Mouse (Mus musculus) urinary bladder, adult 18-20 months (tissue): ENCODE data around the gene Ddrgk1.

Source experiments
- DNase-seq, 2 experiments: peaks; one replicate each; pipeline ENCODE4 v3.0.0; 2022; ENCODE audit warnings: low spot score in 2 of 2, mixed read lengths in 2 of 2

Gene Ddrgk1

GRCm38 (mm10) chr2:130664102-130664701 lies at the start of gene Ddrgk1:
Gene Ddrgk1 (minus strand): TSS chr2:130664659.
- peak; percentile 88 to 89 for DNase-seq

- DNase-seq, result no peak
Observed at GRCm38 (mm10) chr2:130707057-130707456, 42.6 kb upstream of the Ddrgk1 start.

- DNase-seq, result no peak
Observed at GRCm38 (mm10) chr2:130706602-130707001, 42.1 kb upstream of the Ddrgk1 start.

GRCm38 (mm10) chr2:130705178-130705577 lies 40.7 kb upstream of the Ddrgk1 start:
- no peak for DNase-seq

- DNase-seq, result no peak
Observed at GRCm38 (mm10) chr2:130704040-130705001, 39.9 kb upstream of the Ddrgk1 start.

- no peak for DNase-seq
Observed at GRCm38 (mm10) chr2:130697821-130698266, 33.4 kb upstream of the Ddrgk1 start.

GRCm38 (mm10) chr2:130697153-130697810 lies 32.8 kb upstream of the Ddrgk1 start, which contains the start of gene Slc4a11:
Gene Slc4a11 (minus strand): TSS chr2:130697519.
- peak; percentile 41 to 45 for DNase-seq

- peak; percentile 10 to 37 for DNase-seq
Observed at GRCm38 (mm10) chr2:130696700-130697152, 32.3 kb upstream of the Ddrgk1 start.

- no peak for DNase-seq
Observed at GRCm38 (mm10) chr2:130693563-130693962, 29.1 kb upstream of the Ddrgk1 start.

- DNase-seq, result no peak
Observed at GRCm38 (mm10) chr2:130689011-130689410, 24.6 kb upstream of the Ddrgk1 start.

- DNase-seq, result no peak
Observed at GRCm38 (mm10) chr2:130685426-130685825, 21.0 kb upstream of the Ddrgk1 start.

- DNase-seq, result no peak
Observed at GRCm38 (mm10) chr2:130681531-130681930, 17.1 kb upstream of the Ddrgk1 start.

- DNase-seq, result no peak
Observed at GRCm38 (mm10) chr2:130679899-130680298, 15.4 kb upstream of the Ddrgk1 start.

- DNase-seq, result no peak
Observed at GRCm38 (mm10) chr2:130679154-130679553, 14.7 kb upstream of the Ddrgk1 start.

- no peak for DNase-seq
Observed at GRCm38 (mm10) chr2:130677211-130677610, 12.8 kb upstream of the Ddrgk1 start.

- DNase-seq, result peak; percentile 69 to 82
Observed at GRCm38 (mm10) chr2:130667559-130667958, 3.1 kb upstream of the Ddrgk1 start, which contains the start of gene Itpa. Gene Itpa (plus strand): TSS chr2:130667610.

GRCm38 (mm10) chr2:130663342-130663741 lies 1.1 kb downstream of the Ddrgk1 start:
- DNase-seq, result no peak

GRCm38 (mm10) chr2:130658530-130658929 lies 5.9 kb downstream of the Ddrgk1 start:
- DNase-seq, result no peak

GRCm38 (mm10) chr2:130657541-130657940 lies 6.9 kb downstream of the Ddrgk1 start:
- no peak for DNase-seq

GRCm38 (mm10) chr2:130656536-130656935 lies 7.9 kb downstream of the Ddrgk1 start:
- no peak for DNase-seq

- DNase-seq, result no peak
Observed at GRCm38 (mm10) chr2:130655660-130656339, 8.7 kb downstream of the Ddrgk1 start.
